Mouse (Mus musculus): ENCODE data around the gene Gm45808.

GRCm38 (mm10) chr7:45426556-45426955 lies 60.1 kb downstream of the Gm45808 start:
- TF ChIP-seq CTCF (IDR thresholded peaks at IDR 0.05; ENCODE audit: low read depth) (no peak), EP300 (IDR thresholded peaks at IDR 0.05; ENCODE audit: low read depth) (no peak)

Data from heart, postnatal 0 days (tissue).